Mouse (Mus musculus): ENCODE data around the gene Gm49378. TPM values are rescaled to one million over a fixed set of nuclear protein-coding genes. Genes with fewer than 3 reads are reported as not detected.

The Gm49378 gene
- polyA plus RNA-seq, 1 experiment from 2014 or later: 1.6 TPM

- H3K27me3 ChIP-seq: no peaks in the 10 kb centered on the region
- ATAC-seq (ENCODE audit: insufficient number of reproducible peaks, low FRiP score, low TSS enrichment, low read depth): no peak
- H3K9me3 ChIP-seq: no peaks in the 10 kb centered on the region
- no peak overlapping the region for H3K27ac ChIP-seq
- 38% methylated on average over 5 of the region's 5 CpGs for WGBS
- H3K36me3 ChIP-seq: peaks cover 39% of the 10 kb centered on the region
- peak overlapping the region; percentile 86 for H3K4me2 ChIP-seq
- peak overlapping the region; percentile 51 for H3K4me3 ChIP-seq
- H3K9ac ChIP-seq: no peak overlapping the region
- peaks cover 15% of the 10 kb centered on the region for H3K4me1 ChIP-seq
Measured at GRCm38 (mm10) chr14:55584303-55584701, 53.4 kb downstream of the Gm49378 start.

GRCm38 (mm10) chr14:55581981-55582681 is 55.6 kb downstream of the Gm49378 start:
- no peak overlapping the region for H3K4me2 ChIP-seq
- H3K36me3 ChIP-seq: peaks cover 24% of the 10 kb centered on the region
- H3K9ac ChIP-seq: no peak overlapping the region
- no peaks in the 10 kb centered on the region for H3K27me3 ChIP-seq
- peaks cover 18% of the 10 kb centered on the region for H3K4me1 ChIP-seq
- WGBS: 63% methylated on average over 9 of the region's 9 CpGs
- no peak overlapping the region for H3K4me3 ChIP-seq
- no peaks in the 10 kb centered on the region for H3K9me3 ChIP-seq
- no peak overlapping the region for H3K27ac ChIP-seq
- ATAC-seq (ENCODE audit: insufficient number of reproducible peaks, low FRiP score, low TSS enrichment, low read depth): no peak

- H3K4me2 ChIP-seq: no peak overlapping the region
- WGBS: 91% methylated on average over 16 of the region's 16 CpGs
Measured at GRCm38 (mm10) chr14:55580731-55581130, 57.0 kb downstream of the Gm49378 start.

GRCm38 (mm10) chr14:55579511-55580496 is 57.9 kb downstream of the Gm49378 start:
- H3K9me3 ChIP-seq: no peaks in the 10 kb centered on the region
- no peaks in the 10 kb centered on the region for H3K27me3 ChIP-seq
- H3K9ac ChIP-seq: no peak overlapping the region
- peaks cover 12% of the 10 kb centered on the region for H3K4me1 ChIP-seq
- peaks cover 21% of the 10 kb centered on the region for H3K36me3 ChIP-seq
- H3K4me3 ChIP-seq: no peak overlapping the region
- WGBS: 88% methylated on average over 23 of the region's 23 CpGs
- no peak for ATAC-seq (ENCODE audit: insufficient number of reproducible peaks, low FRiP score, low TSS enrichment, low read depth)
- no peak overlapping the region for H3K27ac ChIP-seq
- H3K4me2 ChIP-seq: no peak overlapping the region

More at GRCm38 (mm10) chr14:55580731-55581130, 57.0 kb downstream of the Gm49378 start:
- ATAC-seq (ENCODE audit: insufficient number of reproducible peaks, low FRiP score, low TSS enrichment, low read depth): no peak
- Histone ChIP-seq H3K27me3 (no peaks in the 10 kb centered on the region), H3K27ac (no peak overlapping the region), H3K4me3 (no peak overlapping the region), H3K36me3 (peaks cover 21% of the 10 kb centered on the region), H3K9me3 (no peaks in the 10 kb centered on the region), H3K4me1 (peaks cover 21% of the 10 kb centered on the region), H3K9ac (no peak overlapping the region)

Other genes with a start within 250 kb of the Gm49378 start
- 70.3 and 76.2 TPM in 2 replicates for gene Dhrs4, start 159.1 kb downstream of the Gm49378 start, polyA plus RNA-seq (2015; fragmentation: Nextera tagmentation; extraction: Ambion mirVana)
- gene Carmil3, start 147.2 kb downstream of the Gm49378 start, polyA plus RNA-seq (2015; fragmentation: Nextera tagmentation; extraction: Ambion mirVana): 2.1 and 2.4 TPM in 2 replicates
- 0.36 and 0.54 TPM in 2 replicates for gene Cpne6, start 127.5 kb downstream of the Gm49378 start, polyA plus RNA-seq (2015; fragmentation: Nextera tagmentation; extraction: Ambion mirVana)
- gene Nrl, start 112.9 kb downstream of the Gm49378 start, polyA plus RNA-seq (2015; fragmentation: Nextera tagmentation; extraction: Ambion mirVana): not detected in 2 replicates
- 32.4 and 34.3 TPM in 2 replicates for gene Pck2, start 97.6 kb downstream of the Gm49378 start, polyA plus RNA-seq (2015; fragmentation: Nextera tagmentation; extraction: Ambion mirVana)
- gene Dcaf11, start 77.9 kb downstream of the Gm49378 start, polyA plus RNA-seq (2015; fragmentation: Nextera tagmentation; extraction: Ambion mirVana): 50.0 and 50.1 TPM in 2 replicates
- gene A730061H03Rik, start 77.5 kb downstream of the Gm49378 start, polyA plus RNA-seq (2015; fragmentation: Nextera tagmentation; extraction: Ambion mirVana): 1.3 and 1.4 TPM in 2 replicates
- 17.3 and 44.6 TPM in 2 replicates for gene Fitm1, start 62.3 kb downstream of the Gm49378 start, polyA plus RNA-seq (2015; fragmentation: Nextera tagmentation; extraction: Ambion mirVana)
- gene Psme1, start 59.8 kb downstream of the Gm49378 start, polyA plus RNA-seq (2015; fragmentation: Nextera tagmentation; extraction: Ambion mirVana): 141 and 148 TPM in 2 replicates
- 12.6 and 16.2 TPM in 2 replicates for gene Emc9, start 52.6 kb downstream of the Gm49378 start, polyA plus RNA-seq (2015; fragmentation: Nextera tagmentation; extraction: Ambion mirVana)
- 239 and 241 TPM in 2 replicates for gene Psme2, start 46.8 kb downstream of the Gm49378 start, polyA plus RNA-seq (2015; fragmentation: Nextera tagmentation; extraction: Ambion mirVana)
- gene Rnf31, start 46.2 kb downstream of the Gm49378 start, polyA plus RNA-seq (2015; fragmentation: Nextera tagmentation; extraction: Ambion mirVana): 20.0 and 20.6 TPM in 2 replicates
- 13.2 and 13.7 TPM in 2 replicates for gene Irf9, start 34.3 kb downstream of the Gm49378 start, polyA plus RNA-seq (2015; fragmentation: Nextera tagmentation; extraction: Ambion mirVana)
- gene Rec8, start 19.9 kb downstream of the Gm49378 start, polyA plus RNA-seq (2015; fragmentation: Nextera tagmentation; extraction: Ambion mirVana): 3.3 TPM in 2 replicates
- gene Ipo4, start 1.9 kb downstream of the Gm49378 start, polyA plus RNA-seq (2015; fragmentation: Nextera tagmentation; extraction: Ambion mirVana): 107 and 125 TPM in 2 replicates
- gene Tm9sf1, start 5.9 kb upstream of the Gm49378 start, polyA plus RNA-seq (2015; fragmentation: Nextera tagmentation; extraction: Ambion mirVana): 115 and 124 TPM in 2 replicates
- 1.0 and 1.1 TPM in 2 replicates for gene Tssk4, start 12.3 kb upstream of the Gm49378 start, polyA plus RNA-seq (2015; fragmentation: Nextera tagmentation; extraction: Ambion mirVana)
- 56.0 and 58.7 TPM in 2 replicates for gene Mdp1, start 22.6 kb upstream of the Gm49378 start, polyA plus RNA-seq (2015; fragmentation: Nextera tagmentation; extraction: Ambion mirVana)
- gene Gmpr2, start 34.0 kb upstream of the Gm49378 start, polyA plus RNA-seq (2015; fragmentation: Nextera tagmentation; extraction: Ambion mirVana): 61.0 and 61.1 TPM in 2 replicates
- 536 and 558 TPM in 2 replicates for gene Nedd8, start 34.2 kb upstream of the Gm49378 start, polyA plus RNA-seq (2015; fragmentation: Nextera tagmentation; extraction: Ambion mirVana)
- 31.5 and 33.3 TPM in 2 replicates for gene Tinf2, start 43.9 kb upstream of the Gm49378 start, polyA plus RNA-seq (2015; fragmentation: Nextera tagmentation; extraction: Ambion mirVana)
- 47.8 and 48.0 TPM in 2 replicates for gene Tgm1, start 76.0 kb upstream of the Gm49378 start, polyA plus RNA-seq (2015; fragmentation: Nextera tagmentation; extraction: Ambion mirVana)
- 29.4 and 31.3 TPM in 2 replicates for gene Rabggta, start 84.4 kb upstream of the Gm49378 start, polyA plus RNA-seq (2015; fragmentation: Nextera tagmentation; extraction: Ambion mirVana)
- gene Dhrs1, start 107.8 kb upstream of the Gm49378 start, polyA plus RNA-seq (2015; fragmentation: Nextera tagmentation; extraction: Ambion mirVana): 83.3 and 93.4 TPM in 2 replicates
- gene Nop9, start 107.8 kb upstream of the Gm49378 start, polyA plus RNA-seq (2015; fragmentation: Nextera tagmentation; extraction: Ambion mirVana): 27.9 and 31.9 TPM in 2 replicates
- gene Cideb, start 120.6 kb upstream of the Gm49378 start, polyA plus RNA-seq (2015; fragmentation: Nextera tagmentation; extraction: Ambion mirVana): 0.58 and 0.74 TPM in 2 replicates
- gene Ltb4r2, start 123.5 kb upstream of the Gm49378 start, polyA plus RNA-seq (2015; fragmentation: Nextera tagmentation; extraction: Ambion mirVana): 0.83 and 1.3 TPM in 2 replicates
- 1.2 and 1.4 TPM in 2 replicates for gene Ltb4r1, start 128.1 kb upstream of the Gm49378 start, polyA plus RNA-seq (2015; fragmentation: Nextera tagmentation; extraction: Ambion mirVana)
- gene Adcy4, start 146.2 kb upstream of the Gm49378 start, polyA plus RNA-seq (2015; fragmentation: Nextera tagmentation; extraction: Ambion mirVana): 16.8 and 21.3 TPM in 2 replicates
- 35.0 and 37.6 TPM in 2 replicates for gene Ripk3, start 151.0 kb upstream of the Gm49378 start, polyA plus RNA-seq (2015; fragmentation: Nextera tagmentation; extraction: Ambion mirVana)
- gene Nfatc4, start 185.2 kb upstream of the Gm49378 start, polyA plus RNA-seq (2015; fragmentation: Nextera tagmentation; extraction: Ambion mirVana): 89.3 and 95.9 TPM in 2 replicates
- 21.6 and 25.5 TPM in 2 replicates for gene Nynrin, start 216.1 kb upstream of the Gm49378 start, polyA plus RNA-seq (2015; fragmentation: Nextera tagmentation; extraction: Ambion mirVana)
- 0.24 and 0.46 TPM in 2 replicates for gene Cbln3, start 246.5 kb upstream of the Gm49378 start, polyA plus RNA-seq (2015; fragmentation: Nextera tagmentation; extraction: Ambion mirVana)
- 18.6 and 20.5 TPM in 2 replicates for gene Khnyn, start 247.1 kb upstream of the Gm49378 start, polyA plus RNA-seq (2015; fragmentation: Nextera tagmentation; extraction: Ambion mirVana)